Mouse (Mus musculus): ENCODE measurements around the gene Tspan9.

GRCm38 (mm10) chr6:127965497-127965896 lies 177.9 kb downstream of the Tspan9 start:
- TF ChIP-seq CHD2 (IDR thresholded peaks at IDR 0.05; ENCODE audit: low read depth, low read length) = no peak
- TF ChIP-seq HCFC1 (IDR thresholded peaks at IDR 0.05; ENCODE audit: borderline replicate concordance, insufficient read depth, low read length) = no peak
- TF ChIP-seq ZNF384 (IDR thresholded peaks at IDR 0.05; ENCODE audit: low read depth, low read length) = no peak
- TF ChIP-seq MAFK (IDR thresholded peaks at IDR 0.05; ENCODE audit: insufficient read depth, low read depth, low read length) = no peak
